Mouse (Mus musculus): ENCODE measurements around the gene Slc51b.

GRCm38 (mm10) chr9:65363684-65364083 lies 59.1 kb downstream of the Slc51b start:
- TF ChIP-seq CTCF (IDR thresholded peaks at IDR 0.05; ENCODE audit: insufficient read depth, low read length) (no peak), POLR2A (IDR thresholded peaks at IDR 0.05; ENCODE audit: borderline replicate concordance, extremely low read depth, low read depth, low read length) (no peak)

All from lung, adult 2 months (tissue).